Mouse (Mus musculus) intestine, embryonic 16.5 days (tissue): ENCODE data around the gene Abhd17b. TPM values are rescaled to one million over a fixed set of nuclear protein-coding genes. Genes with fewer than 3 reads are reported as not detected.

ENCODE experiments used
- ATAC-seq: fragments of 200-750 bp; cut with Nextera tagmentation; 2 replicates; pipeline ENCODE4 v1.8.0; 2017; ENCODE audit warnings: moderate TSS enrichment, moderate library complexity
- H3K27ac ChIP-seq: fragments of 300-500 bp; sonication (generic); 2 replicates; pipeline ENCODE4 v1.5.1; 2014; ENCODE audit warnings: mild to moderate bottlenecking, low read length
- H3K27me3 ChIP-seq: fragments of 300-500 bp; sonication (generic); replicated peaks from 2 replicates; pipeline ENCODE4 v1.6.1; 2014; ENCODE audit warnings: low read length, control low read depth, mixed read lengths; ENCODE audit not compliant: control insufficient read depth, insufficient read depth
- H3K36me3 ChIP-seq: fragments of 300-500 bp; sonication (generic); 2 replicates; pipeline ENCODE4 v1.6.1; 2014; ENCODE audit warnings: low read length, control low read depth; ENCODE audit not compliant: control insufficient read depth, insufficient read depth
- H3K4me1 ChIP-seq: fragments of 300-500 bp; sonication (generic); 2 replicates; pipeline ENCODE4 v1.6.1; 2014; ENCODE audit warnings: low read length, control low read depth, mixed read lengths; ENCODE audit not compliant: control insufficient read depth, insufficient read depth
- H3K4me2 ChIP-seq: fragments of 300-500 bp; sonication (generic); 2 replicates; pipeline ENCODE4 v1.6.1; 2014; ENCODE audit warnings: low read depth, low read length, control low read depth
- H3K4me3 ChIP-seq: fragments of 300-500 bp; sonication (generic); 2 replicates; pipeline ENCODE4 v1.5.1; 2014; ENCODE audit warnings: mild to moderate bottlenecking, low read length
- H3K9ac ChIP-seq: fragments of 300-500 bp; sonication (generic); 2 replicates; pipeline ENCODE4 v1.6.1; 2014; ENCODE audit warnings: low read depth, low read length
- H3K9me3 ChIP-seq: fragments of 300-500 bp; sonication (generic); 2 replicates; pipeline ENCODE4 v1.6.1; 2016; ENCODE audit warnings: low read length, control low read depth; ENCODE audit not compliant: control insufficient read depth
- WGBS: fragments of 180-500 bp; shearing (Covaris S2); extraction: QIAGEN DNeasy Blood & Tissue Kit; methylation state at CpG from one replicate; pipeline ENCODE4 v1.1.7; 2014; 5-methylcytosine and 5-hydroxymethylcytosine counted together
- polyA plus RNA-seq: library from polyadenylated mRNA; unstranded; fragments of >200 nt; fragmentation: Nextera tagmentation; extraction: Ambion mirVana; gene quantifications from 2 replicates; pipeline ENCODE4 v1.2.1, GENCODE M21; 2015

Abhd17b gene
- polyA plus RNA-seq, 1 experiment from 2014 or later: 7.3 TPM

DNA sequence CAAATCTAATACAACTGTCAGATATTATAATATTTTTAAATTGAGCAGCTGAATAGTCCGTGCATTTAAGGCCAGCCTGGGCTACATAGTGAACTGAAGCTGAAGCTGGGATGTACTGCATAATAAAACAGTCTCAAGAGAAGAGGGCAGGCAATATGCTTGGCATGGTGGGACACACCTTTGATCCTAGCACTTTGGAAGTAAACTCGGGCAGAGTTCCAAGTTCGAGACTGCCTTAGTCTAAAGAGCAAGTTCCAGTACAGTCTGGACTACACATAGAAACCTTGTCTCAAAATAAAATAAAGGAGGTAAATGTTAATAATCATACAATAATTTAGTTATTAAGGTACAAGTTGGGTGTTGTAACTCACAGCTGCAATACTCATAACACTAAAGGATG is 27.1 kb downstream of the Abhd17b start:
- H3K9me3 ChIP-seq: no peaks in the 10 kb centered on the region
- H3K36me3 ChIP-seq: 0 out of 2 replicates have a peak, but pooled peaks cover 5% of the 10 kb centered on the region
- H3K9ac ChIP-seq: no peak overlapping the region
- H3K4me2 ChIP-seq: no peak overlapping the region
- ATAC-seq: no peak
- H3K4me1 ChIP-seq: no peaks in the 10 kb centered on the region
- no peak overlapping the region for H3K4me3 ChIP-seq
- no peak overlapping the region for H3K27ac ChIP-seq
- no peaks in the 10 kb centered on the region for H3K27me3 ChIP-seq
- 95% methylated on average over 3 of the region's 3 CpGs for WGBS

DNA sequence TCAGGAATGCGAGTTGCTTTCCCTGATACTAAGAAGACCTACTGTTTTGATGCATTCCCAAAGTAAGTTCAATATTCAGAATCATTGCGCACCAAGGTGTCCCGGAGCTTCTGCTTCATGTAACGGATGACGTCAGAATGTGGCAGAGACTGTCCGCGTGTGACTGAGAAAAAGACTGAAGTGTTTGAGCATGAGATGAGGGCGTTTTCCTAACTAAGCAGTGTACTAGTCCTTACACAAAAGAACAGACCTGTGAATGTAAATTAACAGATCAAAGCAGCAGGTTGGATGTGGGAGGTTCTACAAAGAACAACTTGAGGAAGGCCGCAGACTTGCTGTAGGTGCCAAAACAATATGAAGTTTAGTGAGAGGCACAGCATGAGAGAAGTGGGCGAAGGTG is 28.0 kb downstream of the Abhd17b start:
- no peak overlapping the region for H3K27ac ChIP-seq
- no peaks in the 10 kb centered on the region for H3K27me3 ChIP-seq
- no peaks in the 10 kb centered on the region for H3K9me3 ChIP-seq
- no peak overlapping the region for H3K4me3 ChIP-seq
- no peak overlapping the region for H3K9ac ChIP-seq
- H3K4me1 ChIP-seq: no peaks in the 10 kb centered on the region
- no peak overlapping the region for H3K4me2 ChIP-seq
- 96% methylated on average over 10 of the region's 10 CpGs for WGBS
- H3K36me3 ChIP-seq: 0 out of 2 replicates have a peak, but pooled peaks cover 5% of the 10 kb centered on the region
- ATAC-seq: no peak

DNA sequence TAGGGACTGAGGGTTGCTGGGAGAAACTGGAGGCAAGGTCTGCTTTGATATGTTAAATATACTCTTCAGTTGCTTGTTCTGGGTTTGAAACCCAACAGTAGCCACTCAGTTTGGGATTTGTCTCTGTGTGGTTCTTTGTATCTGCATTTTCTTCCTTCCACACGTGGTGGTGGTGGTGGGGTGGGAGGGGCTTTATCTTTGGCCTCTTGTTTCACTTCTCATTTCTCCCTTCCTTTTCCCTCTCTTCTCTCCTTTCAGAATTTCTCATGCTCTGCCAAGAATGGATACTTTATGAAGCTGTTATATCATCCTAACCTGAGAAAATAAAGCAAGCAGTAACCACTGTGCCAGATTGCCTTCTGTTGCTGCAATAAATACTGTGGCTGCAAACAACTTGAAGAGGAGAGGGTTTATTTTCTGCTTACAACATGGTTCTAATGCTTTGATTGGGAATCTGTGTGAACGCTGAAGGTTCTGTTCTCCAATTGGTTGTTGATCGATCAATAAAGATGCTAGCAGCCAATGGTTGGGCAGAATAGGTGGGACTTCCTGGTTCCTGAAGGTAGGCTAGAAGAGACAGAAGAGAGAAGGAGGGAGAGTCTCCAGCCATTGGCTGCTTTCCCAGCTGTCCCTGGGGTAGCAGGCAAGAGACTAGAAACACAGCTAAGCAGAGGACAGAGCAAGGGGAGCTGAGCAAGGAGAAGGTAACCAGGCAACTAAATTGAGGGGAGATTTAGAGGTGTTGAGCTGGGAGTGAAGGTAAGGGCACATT is 60.5 kb downstream of the Abhd17b start:
- Histone ChIP-seq H3K4me1 (no peaks in the 10 kb centered on the region), H3K9me3 (no peaks in the 10 kb centered on the region), H3K27ac (no peak overlapping the region), H3K27me3 (no peaks in the 10 kb centered on the region), H3K4me2 (no peak overlapping the region), H3K36me3 (no peaks in the 10 kb centered on the region), H3K4me3 (no peak overlapping the region), H3K9ac (no peak overlapping the region)
- WGBS: 74% methylated on average over 3 of the region's 3 CpGs
- ATAC-seq: no peak

DNA sequence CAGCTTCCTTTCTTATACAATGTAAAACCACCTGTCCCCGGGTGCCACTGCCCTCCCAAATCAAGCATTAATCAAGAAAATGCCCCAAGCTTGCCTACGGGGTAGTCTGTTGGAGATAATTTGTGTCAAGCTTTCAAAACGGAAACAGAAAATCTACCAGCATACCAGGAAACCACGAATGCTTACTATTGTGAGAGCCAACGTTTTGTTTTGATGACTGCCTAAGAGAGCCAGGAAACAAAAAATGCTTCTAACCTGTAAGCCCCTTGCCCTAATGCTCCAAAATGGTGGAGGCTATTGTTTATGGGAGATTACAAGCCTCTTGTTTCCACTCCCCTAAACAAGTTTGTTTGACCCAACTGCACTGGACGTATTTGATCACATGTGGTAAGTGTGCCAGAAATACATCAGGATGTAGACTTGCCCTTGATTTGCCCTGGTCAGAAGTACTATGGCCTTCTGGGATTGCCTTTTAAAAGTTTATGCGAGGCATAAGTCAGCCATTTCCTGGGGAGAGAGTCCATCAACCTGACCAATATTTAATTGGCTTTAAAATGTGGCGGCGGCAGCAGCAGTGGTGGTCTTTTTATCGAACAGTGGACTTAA is 61.4 kb downstream of the Abhd17b start:
- 77% methylated on average over 10 of the region's 10 CpGs for WGBS
- no peaks in the 10 kb centered on the region for H3K27me3 ChIP-seq
- no peaks in the 10 kb centered on the region for H3K9me3 ChIP-seq
- no peak overlapping the region for H3K9ac ChIP-seq
- H3K4me2 ChIP-seq: no peak overlapping the region
- no peak for ATAC-seq
- H3K4me3 ChIP-seq: no peak overlapping the region
- no peaks in the 10 kb centered on the region for H3K36me3 ChIP-seq
- H3K4me1 ChIP-seq: no peaks in the 10 kb centered on the region
- no peak overlapping the region for H3K27ac ChIP-seq

DNA sequence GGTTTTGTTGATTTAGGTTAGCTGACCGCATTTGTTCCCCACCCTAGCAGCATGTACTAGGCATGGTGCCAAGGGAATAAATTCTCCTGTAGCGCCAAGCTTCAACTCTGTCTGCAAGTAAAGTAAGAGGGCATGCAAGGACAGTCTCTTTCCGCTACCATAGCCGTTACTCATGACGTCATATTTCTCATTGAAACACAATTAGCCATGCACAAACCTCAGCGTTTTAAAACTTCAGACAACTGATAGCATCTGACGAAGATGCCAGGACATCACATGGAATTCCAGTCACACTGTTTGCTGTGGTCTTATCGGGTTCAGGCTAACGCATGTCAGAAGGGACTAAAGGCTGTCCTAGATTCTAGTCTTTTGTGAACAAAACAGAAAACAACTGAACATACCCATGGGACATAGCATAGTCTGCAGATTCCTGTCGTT is 62.0 kb downstream of the Abhd17b start:
- Histone ChIP-seq H3K4me2 (no peak overlapping the region), H3K4me3 (no peak overlapping the region), H3K36me3 (no peaks in the 10 kb centered on the region), H3K4me1 (no peaks in the 10 kb centered on the region), H3K9me3 (no peaks in the 10 kb centered on the region), H3K27me3 (no peaks in the 10 kb centered on the region), H3K27ac (no peak overlapping the region), H3K9ac (no peak overlapping the region)
- no peak for ATAC-seq
- WGBS: 67% methylated on average over 10 of the region's 10 CpGs

DNA sequence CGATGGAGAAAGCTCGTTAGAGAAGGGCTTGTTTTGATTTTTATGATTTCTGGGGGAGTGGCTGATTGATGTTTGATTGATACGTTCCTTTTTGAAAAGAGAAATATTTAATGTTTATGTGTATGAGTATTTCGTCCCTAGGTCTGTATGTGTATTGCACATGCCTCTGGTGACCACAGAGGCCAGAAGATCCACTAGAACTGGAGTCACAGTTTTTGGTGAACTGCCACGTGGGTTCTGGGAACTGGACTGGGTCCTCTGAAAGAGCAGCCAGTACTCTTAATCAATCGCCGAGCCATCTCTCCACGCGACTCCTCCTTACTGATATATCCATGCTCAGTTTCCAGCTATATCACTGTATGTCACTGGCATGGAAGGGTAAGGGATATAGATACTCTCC is 62.5 kb downstream of the Abhd17b start:
- ATAC-seq: no peak
- H3K9me3 ChIP-seq: no peaks in the 10 kb centered on the region
- no peak overlapping the region for H3K4me3 ChIP-seq
- H3K27ac ChIP-seq: no peak overlapping the region
- H3K9ac ChIP-seq: no peak overlapping the region
- H3K27me3 ChIP-seq: no peaks in the 10 kb centered on the region
- 86% methylated on average over 9 of the region's 9 CpGs for WGBS
- no peaks in the 10 kb centered on the region for H3K36me3 ChIP-seq
- no peak overlapping the region for H3K4me2 ChIP-seq
- H3K4me1 ChIP-seq: no peaks in the 10 kb centered on the region

DNA sequence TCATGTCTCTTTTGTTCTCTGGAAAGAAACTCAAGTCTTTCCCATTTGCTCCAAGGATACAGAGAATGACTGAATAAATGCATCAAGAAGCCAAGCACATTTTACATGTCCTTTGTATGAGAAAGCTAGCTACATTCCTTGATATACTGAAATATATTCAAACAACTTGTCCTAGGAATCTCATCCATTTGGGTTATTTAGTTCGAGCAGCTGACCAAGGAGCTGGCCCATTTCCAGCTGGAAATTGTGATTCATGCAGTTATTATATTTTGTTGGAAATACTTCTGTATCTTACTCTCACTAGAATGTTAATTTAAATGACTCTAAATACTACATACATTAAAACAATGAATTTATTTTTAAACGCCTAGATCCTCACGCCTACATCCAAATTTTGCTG is 63.5 kb downstream of the Abhd17b start:
- no peaks in the 10 kb centered on the region for H3K27me3 ChIP-seq
- no peaks in the 10 kb centered on the region for H3K36me3 ChIP-seq
- no peak overlapping the region for H3K9ac ChIP-seq
- H3K27ac ChIP-seq: no peak overlapping the region
- H3K4me2 ChIP-seq: no peak overlapping the region
- WGBS: 76% methylated on average over 3 of the region's 3 CpGs
- no peak overlapping the region for H3K4me3 ChIP-seq
- ATAC-seq: no peak
- no peaks in the 10 kb centered on the region for H3K9me3 ChIP-seq
- no peaks in the 10 kb centered on the region for H3K4me1 ChIP-seq

DNA sequence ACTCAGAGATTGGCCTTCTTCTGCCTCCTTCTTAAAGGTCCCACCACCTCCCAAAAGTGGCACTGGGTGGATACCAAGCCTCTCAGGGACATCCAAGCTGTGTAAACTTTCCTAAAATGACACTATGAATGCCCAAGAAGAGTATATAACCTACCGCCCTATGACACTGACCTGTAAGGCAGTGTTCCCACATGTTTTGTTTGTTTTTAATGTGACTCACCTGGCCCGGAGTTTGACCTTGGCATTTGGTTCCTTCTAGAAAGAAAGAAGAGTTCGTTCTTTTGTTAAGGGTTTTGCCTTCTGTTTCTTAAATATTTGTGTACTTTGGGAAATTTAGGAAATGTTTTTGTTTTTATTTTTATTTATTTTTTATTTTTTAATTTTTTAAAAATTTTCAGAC is 66.2 kb downstream of the Abhd17b start:
- Histone ChIP-seq H3K36me3 (no peaks in the 10 kb centered on the region), H3K9ac (no peak overlapping the region), H3K4me1 (no peaks in the 10 kb centered on the region), H3K27me3 (no peaks in the 10 kb centered on the region), H3K4me2 (no peak overlapping the region), H3K27ac (no peak overlapping the region), H3K4me3 (no peak overlapping the region), H3K9me3 (no peaks in the 10 kb centered on the region)
- WGBS: 81% methylated on average over 3 of the region's 3 CpGs
- no peak for ATAC-seq

DNA sequence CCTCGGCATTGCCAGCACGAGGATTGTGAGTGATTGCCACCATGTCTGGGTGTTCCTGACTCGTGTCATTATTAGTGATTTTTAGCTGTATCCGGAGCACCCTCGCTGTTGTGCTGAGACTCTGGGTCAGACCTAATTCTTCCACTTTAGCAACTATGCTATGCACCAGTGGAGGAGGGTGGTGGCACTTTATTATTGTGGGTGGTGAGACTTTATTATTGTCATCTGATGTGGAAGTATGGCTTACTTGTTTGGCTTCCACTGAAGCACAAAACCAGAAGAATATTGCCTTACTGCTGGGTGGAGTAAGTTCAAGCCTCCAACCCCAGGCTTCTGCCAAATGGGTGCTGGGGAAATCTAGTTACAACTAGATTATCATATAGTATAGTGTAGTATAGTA is 68.0 kb downstream of the Abhd17b start:
- Histone ChIP-seq H3K4me1 (no peaks in the 10 kb centered on the region), H3K36me3 (no peaks in the 10 kb centered on the region), H3K4me3 (no peak overlapping the region), H3K27ac (no peak overlapping the region), H3K9me3 (no peaks in the 10 kb centered on the region), H3K27me3 (no peaks in the 10 kb centered on the region), H3K4me2 (no peak overlapping the region), H3K9ac (no peak overlapping the region)
- WGBS: 89% methylated on average over 5 of the region's 5 CpGs
- ATAC-seq: no peak
